Mouse (Mus musculus) liver, embryonic 14 days (tissue): ENCODE data around the gene Slc6a19. TPM values are rescaled to one million over a fixed set of nuclear protein-coding genes. Genes with fewer than 3 reads are reported as not detected.

Experiments used
- polyA plus RNA-seq: library from polyadenylated mRNA; depleted of rRNA; stranded (reverse); fragments of >200 nt; gene quantifications from 2 replicates; pipeline ENCODE4 v1.2.3, GENCODE M21; 2012; rRNA removed

Slc6a19 gene
- polyA plus RNA-seq = 0.76 and 1.1 TPM in 2 replicates

GRCm38 (mm10) chr13:73704694-73705325 lies at the start of gene Slc6a19:
Gene Slc6a19 (minus strand): TSS chr13:73704865.

DNA sequence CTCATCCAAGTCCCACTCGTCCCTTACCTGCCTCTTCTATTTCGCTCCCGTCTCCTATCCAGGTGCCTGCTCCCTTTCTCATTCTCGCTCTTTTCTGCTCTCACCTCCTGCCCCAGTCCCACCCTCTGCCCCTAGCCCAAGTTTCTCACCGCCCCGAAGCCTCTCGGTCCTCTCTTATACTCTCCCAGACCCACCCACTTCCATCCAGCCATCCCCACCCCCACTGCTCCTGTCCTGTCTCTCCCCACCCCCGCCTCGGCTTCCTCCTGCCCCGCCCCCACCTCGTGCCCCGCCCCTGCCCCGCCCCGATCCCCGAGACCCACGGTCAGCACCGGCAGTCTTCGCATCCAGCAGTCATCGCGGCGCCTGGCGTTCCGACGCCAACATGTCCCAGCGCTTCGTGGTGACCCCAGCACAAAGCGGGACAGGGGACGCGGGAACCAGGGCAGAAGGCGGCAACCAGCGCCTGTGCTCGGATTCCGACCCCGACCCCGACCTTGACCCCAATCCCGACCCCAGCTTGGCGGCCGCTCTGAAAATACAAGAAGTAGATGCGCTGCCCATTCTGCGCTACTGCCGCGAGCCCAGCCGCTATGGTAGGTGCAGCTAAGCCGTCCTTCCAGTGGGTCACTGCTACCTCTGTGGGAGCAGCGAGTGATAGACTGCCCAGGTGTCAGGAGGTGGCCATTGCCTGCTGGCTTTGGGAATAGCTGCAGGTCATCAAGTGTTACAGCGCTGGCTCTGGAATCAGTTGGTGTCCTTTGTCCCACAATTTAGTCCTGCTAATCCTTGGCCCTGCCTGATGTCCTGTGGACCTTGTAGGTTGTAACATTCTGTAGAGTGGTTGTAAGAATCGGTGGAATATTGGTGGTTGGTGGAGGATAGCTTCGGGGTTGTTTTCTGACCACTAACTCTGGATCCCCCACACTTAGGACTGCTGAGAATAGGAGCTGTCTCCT lies 28.4 kb upstream of the Slc6a19 start, which contains the start of gene Slc12a7:
Gene Slc12a7 (plus strand): TSS at position 353 of the 959 bp plus-strand sequence.

DNA sequence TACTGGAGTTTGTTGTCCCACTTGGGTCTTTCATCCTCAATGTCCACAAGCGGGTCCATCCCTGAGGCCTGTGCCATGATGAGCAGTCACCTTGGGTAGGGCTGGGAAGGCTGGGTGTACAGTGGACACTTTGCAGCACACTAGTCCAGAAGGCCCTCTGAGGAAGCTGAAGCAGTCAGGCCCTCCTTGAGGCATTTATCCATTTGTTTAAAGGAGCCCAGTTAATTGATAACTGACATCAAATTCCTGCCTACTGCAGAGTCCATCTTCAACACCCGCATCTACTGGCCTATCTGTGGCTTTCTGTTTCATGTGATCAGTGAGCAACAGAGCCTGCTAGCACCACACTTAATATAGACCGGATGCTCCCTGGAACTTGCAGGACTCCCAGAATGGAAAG lies 26.8 kb downstream of the Slc6a19 start, which contains the start of gene Slc6a18:
Gene Slc6a18 (minus strand): TSS at position 171 of the 400 bp plus-strand sequence.

Other genes starting within 250 kb of the Slc6a19 start
- gene Lpcat1, start 237.7 kb downstream of the Slc6a19 start, polyA plus RNA-seq = 54.4 and 63.1 TPM in 2 replicates
- gene Slc6a3, start 168.1 kb downstream of the Slc6a19 start, polyA plus RNA-seq = 0.63 and 0.68 TPM in 2 replicates
- 50.3 and 58.2 TPM in 2 replicates for gene Clptm1l, start 100.9 kb downstream of the Slc6a19 start, polyA plus RNA-seq
- 1.5 and 2.0 TPM in 2 replicates for gene Tert, start 78.0 kb downstream of the Slc6a19 start, polyA plus RNA-seq
- gene Slc6a18, start 26.8 kb downstream of the Slc6a19 start, polyA plus RNA-seq = not detected in 2 replicates
- gene Slc12a7, start 28.2 kb upstream of the Slc6a19 start, polyA plus RNA-seq = 8.1 and 10.1 TPM in 2 replicates
- 0.12 and 0.20 TPM in 2 replicates for gene Nkd2, start 142.8 kb upstream of the Slc6a19 start, polyA plus RNA-seq
- 12.1 and 13.4 TPM in 2 replicates for gene Trip13, start 232.9 kb upstream of the Slc6a19 start, polyA plus RNA-seq
- gene Brd9, start 232.9 kb upstream of the Slc6a19 start, polyA plus RNA-seq = 17.8 and 18.6 TPM in 2 replicates